Mouse (Mus musculus) forebrain, embryonic 13.5 days (tissue): Measurements from ENCODE around the gene 1700023F06Rik. TPM values are rescaled to one million over a fixed set of nuclear protein-coding genes. Genes with fewer than 3 reads are reported as not detected.

Experiments
- ATAC-seq: fragments of 200-750 bp; cut with Nextera tagmentation; 2 replicates; pipeline ENCODE4 v1.8.0; 2017
- H3K27ac ChIP-seq: fragments of 300-500 bp; sonication (generic); 2 replicates; pipeline ENCODE4 v1.5.1; 2015; ENCODE audit warnings: inconsistent platforms, mild to moderate bottlenecking, moderate library complexity
- H3K27me3 ChIP-seq: fragments of 300-500 bp; sonication (generic); 2 replicates; pipeline ENCODE4 v1.6.1; 2015; ENCODE audit warnings: mild to moderate bottlenecking, inconsistent platforms
- H3K36me3 ChIP-seq: fragments of 300-500 bp; sonication (generic); 2 replicates; pipeline ENCODE4 v1.6.1; 2015; ENCODE audit warnings: mild to moderate bottlenecking, inconsistent platforms; ENCODE audit not compliant: poor library complexity, severe bottlenecking
- H3K4me1 ChIP-seq: fragments of 300-500 bp; sonication (generic); 2 replicates; pipeline ENCODE4 v1.6.1; 2015; ENCODE audit warnings: inconsistent platforms
- H3K4me2 ChIP-seq: fragments of 300-500 bp; sonication (generic); 2 replicates; pipeline ENCODE4 v1.6.1; 2015; ENCODE audit warnings: inconsistent platforms, mild to moderate bottlenecking, moderate library complexity
- H3K4me3 ChIP-seq: fragments of 300-500 bp; sonication (generic); 2 replicates; pipeline ENCODE4 v1.5.1; 2015; ENCODE audit warnings: mild to moderate bottlenecking, inconsistent platforms
- H3K9ac ChIP-seq: fragments of 300-500 bp; sonication (generic); 2 replicates; pipeline ENCODE4 v1.6.1; 2015; ENCODE audit warnings: mild to moderate bottlenecking, inconsistent platforms
- H3K9me3 ChIP-seq: fragments of 300-500 bp; sonication (generic); replicated peaks from 2 replicates; pipeline ENCODE4 v1.6.1; 2016; ENCODE audit warnings: inconsistent platforms
- whole genome bisulfite sequencing: fragments of 180-500 bp; shearing (Covaris S2); methylation state at CpG from one replicate; pipeline ENCODE4 v1.1.7; 2015; 5-methylcytosine and 5-hydroxymethylcytosine counted together
- polyA plus RNA-seq: library from polyadenylated mRNA; unstranded; fragments of >200 nt; fragmentation: Nextera tagmentation; extraction: Ambion mirVana; gene quantifications from 2 replicates; pipeline ENCODE4 v1.2.1, GENCODE M21; 2015

The 1700023F06Rik gene
- polyA plus RNA-seq = 0.37 and 0.54 TPM in 2 replicates

- Histone ChIP-seq H3K4me3 (no peak within 1 kb of the TSS), H3K9me3 (no peaks in the 10 kb centered on the region), H3K27ac (no peak within 1 kb of the TSS), H3K27me3 (no peaks in the 10 kb centered on the region), H3K4me2 (no peak within 1 kb of the TSS), H3K4me1 (no peaks in the 10 kb centered on the region), H3K36me3 (no peaks in the 10 kb centered on the region), H3K9ac (no peak within 1 kb of the TSS)
- WGBS = 89% methylated on average over 3 of the region's 3 CpGs
- no peak for ATAC-seq
Measured at GRCm38 (mm10) chr11:103208458-103208857, at the start of gene 1700023F06Rik. TSS of gene 1700023F06Rik (minus strand) at chr11:103208558.

- H3K36me3 ChIP-seq = no peaks in the 10 kb centered on the region
- no peaks in the 10 kb centered on the region for H3K27me3 ChIP-seq
- H3K4me1 ChIP-seq = peaks cover 8% of the 10 kb centered on the region
- no peak overlapping the region for H3K4me3 ChIP-seq
- H3K4me2 ChIP-seq = no peak overlapping the region
- WGBS = 93% methylated on average over 4 of the region's 4 CpGs
- no peaks in the 10 kb centered on the region for H3K9me3 ChIP-seq
- H3K27ac ChIP-seq = no peak overlapping the region
- no peak for ATAC-seq
- H3K9ac ChIP-seq = no peak overlapping the region
Measured at GRCm38 (mm10) chr11:103257938-103258481, 49.7 kb upstream of the 1700023F06Rik start.

GRCm38 (mm10) chr11:103253605-103254004, 45.2 kb upstream of the 1700023F06Rik start:
- H3K27ac ChIP-seq = no peak overlapping the region
- no peak overlapping the region for H3K4me2 ChIP-seq
- no peak overlapping the region for H3K4me3 ChIP-seq
- no peak for ATAC-seq
- no peaks in the 10 kb centered on the region for H3K36me3 ChIP-seq
- no peaks in the 10 kb centered on the region for H3K27me3 ChIP-seq
- no peak overlapping the region for H3K9ac ChIP-seq
- 0 out of 2 replicates have a peak, but pooled peaks cover 4% of the 10 kb centered on the region for H3K4me1 ChIP-seq
- H3K9me3 ChIP-seq = no peaks in the 10 kb centered on the region
- WGBS = 88% methylated on average over 5 of the region's 5 CpGs

- no peaks in the 10 kb centered on the region for H3K27me3 ChIP-seq
- H3K36me3 ChIP-seq = no peaks in the 10 kb centered on the region
- WGBS = 95% methylated on average over 5 of the region's 5 CpGs
- ATAC-seq = no peak
- no peak overlapping the region for H3K4me2 ChIP-seq
- H3K27ac ChIP-seq = no peak overlapping the region
- no peak overlapping the region for H3K4me3 ChIP-seq
- H3K9me3 ChIP-seq = no peaks in the 10 kb centered on the region
- peaks cover 15% of the 10 kb centered on the region for H3K4me1 ChIP-seq
- no peak overlapping the region for H3K9ac ChIP-seq
Measured at GRCm38 (mm10) chr11:103252380-103252779, 44.0 kb upstream of the 1700023F06Rik start.

- no peak for ATAC-seq
- WGBS = 91% methylated on average over 3 of the region's 3 CpGs
- Histone ChIP-seq H3K36me3 (no peaks in the 10 kb centered on the region), H3K4me2 (no peak overlapping the region), H3K27me3 (no peaks in the 10 kb centered on the region), H3K9me3 (no peaks in the 10 kb centered on the region), H3K4me1 (peaks cover 24% of the 10 kb centered on the region), H3K9ac (no peak overlapping the region), H3K27ac (no peak overlapping the region), H3K4me3 (no peak overlapping the region)
Measured at GRCm38 (mm10) chr11:103250324-103250723, 42.0 kb upstream of the 1700023F06Rik start.

- no peak for ATAC-seq
- 70% methylated on average over 6 of the region's 6 CpGs for WGBS
- H3K9ac ChIP-seq = no peak overlapping the region; the same call in 1 of the 2 replicates
- no peaks in the 10 kb centered on the region for H3K9me3 ChIP-seq
- H3K36me3 ChIP-seq = no peaks in the 10 kb centered on the region
- no peaks in the 10 kb centered on the region for H3K27me3 ChIP-seq
- H3K4me1 ChIP-seq = peaks cover 31% of the 10 kb centered on the region
- no peak overlapping the region for H3K4me2 ChIP-seq
- H3K4me3 ChIP-seq = no peak overlapping the region
- no peak overlapping the region for H3K27ac ChIP-seq
Measured at GRCm38 (mm10) chr11:103249509-103249908, 41.2 kb upstream of the 1700023F06Rik start.

GRCm38 (mm10) chr11:103248837-103249236, 40.5 kb upstream of the 1700023F06Rik start:
- H3K4me1 ChIP-seq = peaks cover 37% of the 10 kb centered on the region
- no peak for ATAC-seq
- WGBS = 58% methylated on average over 5 of the region's 5 CpGs
- H3K9ac ChIP-seq = no peak overlapping the region
- H3K27me3 ChIP-seq = no peaks in the 10 kb centered on the region
- H3K36me3 ChIP-seq = no peaks in the 10 kb centered on the region
- H3K4me2 ChIP-seq = no peak overlapping the region
- no peak overlapping the region for H3K27ac ChIP-seq
- H3K9me3 ChIP-seq = no peaks in the 10 kb centered on the region
- no peak overlapping the region for H3K4me3 ChIP-seq

GRCm38 (mm10) chr11:103247504-103248177, 39.3 kb upstream of the 1700023F06Rik start:
- no peak overlapping the region for H3K4me3 ChIP-seq
- peak; percentile 70 for ATAC-seq
- H3K27ac ChIP-seq = peak overlapping the region; percentile 59
- H3K27me3 ChIP-seq = no peaks in the 10 kb centered on the region
- no peaks in the 10 kb centered on the region for H3K9me3 ChIP-seq
- peaks cover 38% of the 10 kb centered on the region for H3K4me1 ChIP-seq
- no peaks in the 10 kb centered on the region for H3K36me3 ChIP-seq
- WGBS = 63% methylated on average over 11 of the region's 11 CpGs
- no peak overlapping the region for H3K4me2 ChIP-seq
- H3K9ac ChIP-seq = no peak overlapping the region

GRCm38 (mm10) chr11:103246731-103247290, 38.5 kb upstream of the 1700023F06Rik start:
- no peaks in the 10 kb centered on the region for H3K36me3 ChIP-seq
- WGBS = 73% methylated on average over 4 of the region's 4 CpGs
- peaks cover 39% of the 10 kb centered on the region for H3K4me1 ChIP-seq
- 0 out of 2 replicates have a peak overlapping the region, but pooled peaks have one; percentile 14 for H3K27ac ChIP-seq
- H3K4me3 ChIP-seq = no peak overlapping the region
- no peak overlapping the region for H3K4me2 ChIP-seq
- no peak overlapping the region for H3K9ac ChIP-seq
- H3K27me3 ChIP-seq = no peaks in the 10 kb centered on the region
- no peaks in the 10 kb centered on the region for H3K9me3 ChIP-seq
- no peak for ATAC-seq

GRCm38 (mm10) chr11:103246081-103246730, 37.8 kb upstream of the 1700023F06Rik start:
- Histone ChIP-seq H3K27ac (0 out of 2 replicates have a peak overlapping the region, but pooled peaks have one; percentile 14), H3K9ac (no peak overlapping the region), H3K36me3 (no peaks in the 10 kb centered on the region), H3K9me3 (no peaks in the 10 kb centered on the region), H3K4me2 (no peak overlapping the region), H3K4me1 (peaks cover 45% of the 10 kb centered on the region), H3K4me3 (no peak overlapping the region), H3K27me3 (no peaks in the 10 kb centered on the region)
- no peak for ATAC-seq
- 87% methylated on average over 10 of the region's 10 CpGs for WGBS

- no peak overlapping the region for H3K27ac ChIP-seq
- 79% methylated on average over 4 of the region's 4 CpGs for WGBS
- no peak for ATAC-seq
- H3K4me3 ChIP-seq = no peak overlapping the region
- H3K9ac ChIP-seq = no peak overlapping the region
- H3K4me1 ChIP-seq = peaks cover 54% of the 10 kb centered on the region
- no peaks in the 10 kb centered on the region for H3K27me3 ChIP-seq
- H3K36me3 ChIP-seq = 0 out of 2 replicates have a peak, but pooled peaks cover 4% of the 10 kb centered on the region
- H3K4me2 ChIP-seq = no peak overlapping the region
- no peaks in the 10 kb centered on the region for H3K9me3 ChIP-seq
Measured at GRCm38 (mm10) chr11:103244856-103245255, 36.5 kb upstream of the 1700023F06Rik start.

GRCm38 (mm10) chr11:103240740-103241139, 32.4 kb upstream of the 1700023F06Rik start:
- H3K27ac ChIP-seq = no peak overlapping the region
- no peak overlapping the region for H3K4me2 ChIP-seq
- no peak overlapping the region for H3K4me3 ChIP-seq
- H3K4me1 ChIP-seq = peaks cover 30% of the 10 kb centered on the region
- 54% methylated on average over 7 of the region's 7 CpGs for WGBS
- H3K27me3 ChIP-seq = no peaks in the 10 kb centered on the region
- H3K9ac ChIP-seq = no peak overlapping the region
- peaks cover 46% of the 10 kb centered on the region for H3K36me3 ChIP-seq
- ATAC-seq = no peak
- no peaks in the 10 kb centered on the region for H3K9me3 ChIP-seq
